Mouse (Mus musculus) embryo, embryonic 9.5 days (tissue): ENCODE measurements around the gene Cspg5.

Experiments
- DNase-seq: peaks from one replicate; pipeline ENCODE4 v3.0.0-alpha.2; 2017; ENCODE audit errors: extremely low spot score

The Cspg5 gene

DNA sequence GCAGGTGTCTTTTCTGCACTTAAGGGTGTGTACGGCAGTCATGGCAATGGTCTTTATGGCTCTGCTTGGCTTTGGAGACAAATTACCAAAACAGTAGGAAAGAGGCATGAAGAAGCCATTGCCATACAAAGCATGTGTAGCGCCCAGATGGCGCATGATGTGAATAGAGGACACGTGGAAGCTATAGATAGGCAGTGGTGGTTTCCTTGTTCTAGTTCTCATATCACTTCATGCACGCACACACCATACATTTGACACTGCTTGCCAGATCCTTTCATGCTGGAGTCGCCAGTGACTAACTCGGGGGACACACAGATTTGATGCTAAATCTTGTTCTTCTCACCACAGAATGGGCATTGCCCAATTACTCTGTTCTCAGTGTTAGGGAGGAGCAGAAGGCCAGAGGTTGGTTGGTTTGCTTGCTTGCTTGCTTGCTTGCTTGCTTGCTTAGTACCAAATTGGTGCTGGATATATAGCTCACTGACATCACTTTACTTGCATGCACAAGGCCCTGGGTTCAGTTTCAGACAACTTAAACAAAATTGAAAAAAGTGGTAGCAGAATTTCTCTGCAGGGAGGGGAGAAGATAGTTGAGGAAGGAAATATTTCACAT lies at the start of gene Cspg5:
TSS of gene Cspg5 (plus strand) at position 563 of the 613 bp plus-strand sequence.
- DNase-seq, result no peak

DNA sequence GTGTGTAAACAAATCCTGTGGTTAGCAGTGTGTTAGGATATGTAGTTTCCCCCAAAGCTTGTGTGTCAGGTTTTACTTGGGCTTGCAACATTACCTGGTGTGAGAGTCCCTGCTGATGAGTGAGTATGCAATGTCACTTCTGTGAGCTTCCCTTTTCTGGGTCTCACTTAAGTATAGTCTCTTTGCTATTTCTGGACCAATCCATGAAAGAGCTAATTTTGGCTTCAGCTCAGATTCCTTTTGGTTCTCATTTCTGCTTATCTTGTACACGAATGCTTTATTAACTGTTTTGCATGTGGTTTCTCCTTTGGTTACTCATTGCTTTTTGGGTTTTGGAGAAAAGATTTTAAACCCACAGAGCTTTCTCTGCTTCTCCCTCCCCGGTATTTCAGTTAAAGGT lies 43.7 kb upstream of the Cspg5 start:
- DNase-seq, result no peak

DNA sequence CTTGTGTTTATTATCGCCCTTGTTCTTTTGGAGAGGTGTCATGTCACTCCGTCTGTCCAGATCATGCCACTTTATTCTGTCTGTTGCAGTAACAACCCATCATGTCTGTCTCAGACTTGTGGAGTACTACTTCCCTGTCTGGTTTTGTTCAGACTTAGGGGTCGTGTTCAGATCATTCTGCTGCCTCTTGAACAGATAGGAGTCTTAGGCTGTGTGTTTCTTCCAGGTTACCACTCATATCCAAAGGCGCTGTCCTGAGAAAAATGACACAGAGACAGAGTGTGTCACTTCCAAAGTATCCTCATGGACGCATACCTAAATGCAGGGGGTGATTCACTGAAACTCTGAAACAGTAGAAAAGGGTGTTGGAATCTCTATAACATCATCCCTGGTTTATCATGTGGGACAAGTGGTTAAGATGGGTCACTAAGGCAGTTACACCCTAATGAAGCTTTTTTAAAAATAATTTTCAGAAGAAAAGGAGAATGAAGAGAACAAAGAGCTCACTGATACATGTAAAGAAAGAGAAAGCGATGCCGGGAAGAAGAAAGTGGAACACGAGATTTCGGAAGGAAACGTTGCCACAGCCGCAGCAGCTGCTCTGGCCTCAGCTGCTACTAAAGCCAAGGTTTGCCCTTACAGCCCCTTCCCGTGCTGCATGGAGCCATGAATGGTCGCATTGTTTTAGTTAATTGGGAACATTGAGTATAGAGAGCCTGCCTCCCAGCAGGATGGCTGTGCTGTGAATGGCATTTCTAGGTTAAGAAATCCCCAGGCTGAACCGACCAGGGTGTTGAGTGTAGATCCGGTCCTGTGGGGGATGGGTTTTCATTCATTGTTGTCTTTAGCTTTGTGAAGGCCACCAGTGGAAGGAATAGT lies 37.8 kb upstream of the Cspg5 start:
- peak; percentile 51 for DNase-seq

DNA sequence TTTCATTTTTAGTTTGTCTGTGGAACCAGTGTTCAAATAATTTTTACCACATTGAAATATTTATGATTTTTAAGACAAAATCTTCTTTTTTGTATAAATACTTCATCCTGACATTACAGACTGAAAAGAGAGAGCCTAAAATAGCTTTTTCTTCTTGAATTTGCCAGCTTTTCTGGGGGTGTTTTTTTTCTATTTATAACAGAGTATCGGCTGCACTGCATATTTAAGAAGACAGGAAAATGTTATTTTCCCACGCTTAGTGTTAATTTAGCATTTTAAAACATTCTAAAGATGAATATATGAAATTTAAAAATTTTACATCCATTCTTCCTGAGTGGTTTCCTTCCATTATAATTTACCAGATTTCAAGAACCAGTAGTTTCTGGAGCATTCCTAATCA lies 37.1 kb upstream of the Cspg5 start:
- DNase-seq, result no peak

DNA sequence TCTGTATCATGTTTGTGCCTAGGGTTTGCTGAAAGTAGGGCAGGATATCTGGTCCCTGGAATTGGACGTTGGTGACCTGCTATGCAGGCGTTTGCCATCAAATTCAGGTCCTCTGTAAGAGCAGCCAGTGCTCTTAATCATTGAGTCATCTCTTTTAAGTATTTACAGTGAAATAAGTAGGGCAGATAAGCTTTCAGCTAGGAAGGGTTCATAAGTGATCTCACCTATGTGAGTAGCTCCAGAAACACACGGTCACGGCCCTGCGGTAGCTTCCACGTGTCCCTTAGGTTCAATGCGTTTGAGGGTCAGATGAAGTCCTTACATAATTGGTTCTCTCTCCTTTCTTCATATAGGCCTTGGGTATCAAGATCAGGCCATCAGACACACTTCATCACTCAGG lies 35.3 kb upstream of the Cspg5 start:
- no peak for DNase-seq

DNA sequence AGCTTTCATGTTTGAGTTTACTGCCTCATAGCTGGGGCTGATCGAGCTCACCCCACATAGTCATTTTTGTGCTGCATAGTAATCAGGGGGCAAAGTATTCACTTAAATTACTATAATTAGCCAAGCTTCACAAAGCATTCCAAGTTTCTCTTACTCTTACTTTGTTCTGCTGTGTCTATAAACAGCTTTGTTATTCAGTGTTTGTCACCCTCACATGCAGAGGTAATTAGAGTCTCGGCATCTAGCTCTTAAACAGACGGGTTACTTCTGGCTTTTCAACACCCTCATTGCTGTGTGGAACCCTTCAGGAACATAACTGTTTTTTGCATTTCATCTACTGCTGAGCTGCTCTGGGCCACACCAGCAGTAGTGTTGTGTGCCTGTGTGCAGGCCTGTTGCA lies 34.6 kb upstream of the Cspg5 start:
- DNase-seq, result no peak

DNA sequence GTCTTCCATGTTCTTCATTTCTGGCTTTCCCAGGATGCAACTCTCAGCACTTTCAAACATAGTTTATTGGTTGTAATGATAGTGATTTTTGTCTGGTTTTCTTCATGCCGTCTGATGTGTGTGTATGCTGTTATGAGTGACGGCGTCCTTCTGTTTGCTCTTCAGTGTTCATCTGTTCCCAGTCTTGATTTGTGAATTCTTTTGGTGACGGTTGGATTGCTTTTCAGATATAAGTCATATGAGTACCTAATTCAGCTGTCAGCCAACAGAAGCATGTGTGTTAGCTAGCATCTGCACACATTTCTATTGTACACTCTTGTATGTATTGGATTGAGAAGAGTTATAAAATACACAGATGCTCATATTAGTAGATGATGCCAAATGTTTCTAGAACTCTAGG lies 19.3 kb upstream of the Cspg5 start:
- no peak for DNase-seq

DNA sequence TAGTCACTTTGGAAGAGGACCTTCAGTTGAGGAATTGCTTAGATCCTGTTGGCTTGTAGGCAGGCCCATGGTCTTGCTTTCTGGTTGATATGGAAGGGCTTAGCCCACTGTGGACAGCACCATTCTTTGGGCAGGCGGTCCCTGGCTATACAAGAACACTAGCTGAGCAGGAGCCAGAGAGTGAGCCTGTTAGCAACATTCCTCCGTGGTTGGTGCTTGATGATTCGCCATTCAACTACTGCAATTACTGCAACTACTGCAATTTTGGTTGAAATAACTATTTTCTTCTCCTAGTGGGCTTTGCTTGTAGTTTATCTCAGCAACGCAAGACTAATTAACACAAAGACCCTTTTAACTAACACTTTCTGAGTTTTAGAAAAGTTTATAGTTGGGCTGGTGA lies 17.4 kb upstream of the Cspg5 start:
- no peak for DNase-seq

DNA sequence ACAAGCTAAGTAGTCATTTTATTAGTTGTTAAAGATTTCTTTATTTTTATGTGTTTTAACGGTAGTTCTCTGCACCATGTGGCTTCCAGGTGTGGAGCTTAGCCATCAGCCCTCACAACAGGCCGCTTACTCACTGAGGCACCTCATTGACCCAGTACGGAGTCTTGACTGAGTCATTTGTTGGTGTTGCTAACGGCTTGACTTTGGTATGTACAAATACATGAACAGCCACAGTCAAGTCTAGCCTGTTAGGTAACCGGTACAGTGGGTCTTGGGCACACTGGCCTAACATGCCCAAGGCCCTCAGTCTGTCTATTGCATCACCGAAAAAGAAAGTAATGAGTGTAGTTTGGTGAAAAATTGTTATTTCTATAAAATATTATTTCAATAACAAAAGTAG lies 14.9 kb upstream of the Cspg5 start:
- DNase-seq, result no peak

DNA sequence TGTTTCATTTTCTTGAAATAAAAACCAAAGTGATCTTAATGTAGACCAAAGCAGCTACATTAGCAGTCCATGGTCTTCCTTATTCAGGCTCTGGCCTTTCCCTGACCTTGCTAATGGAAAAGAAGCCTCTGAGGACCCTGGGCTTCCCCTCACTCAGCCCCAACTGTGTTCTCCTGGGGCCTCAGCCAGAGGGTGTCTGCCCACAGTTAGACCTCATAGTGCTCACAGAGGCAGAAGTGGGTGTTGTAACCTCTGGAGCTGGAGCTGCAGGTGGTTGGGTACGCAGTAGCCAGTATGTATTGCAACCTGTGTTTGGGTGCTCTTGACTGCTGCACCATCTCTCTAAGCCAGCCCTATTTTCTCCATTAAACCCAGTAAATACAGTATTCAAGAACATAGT lies 14.5 kb upstream of the Cspg5 start:
- DNase-seq, result no peak

DNA sequence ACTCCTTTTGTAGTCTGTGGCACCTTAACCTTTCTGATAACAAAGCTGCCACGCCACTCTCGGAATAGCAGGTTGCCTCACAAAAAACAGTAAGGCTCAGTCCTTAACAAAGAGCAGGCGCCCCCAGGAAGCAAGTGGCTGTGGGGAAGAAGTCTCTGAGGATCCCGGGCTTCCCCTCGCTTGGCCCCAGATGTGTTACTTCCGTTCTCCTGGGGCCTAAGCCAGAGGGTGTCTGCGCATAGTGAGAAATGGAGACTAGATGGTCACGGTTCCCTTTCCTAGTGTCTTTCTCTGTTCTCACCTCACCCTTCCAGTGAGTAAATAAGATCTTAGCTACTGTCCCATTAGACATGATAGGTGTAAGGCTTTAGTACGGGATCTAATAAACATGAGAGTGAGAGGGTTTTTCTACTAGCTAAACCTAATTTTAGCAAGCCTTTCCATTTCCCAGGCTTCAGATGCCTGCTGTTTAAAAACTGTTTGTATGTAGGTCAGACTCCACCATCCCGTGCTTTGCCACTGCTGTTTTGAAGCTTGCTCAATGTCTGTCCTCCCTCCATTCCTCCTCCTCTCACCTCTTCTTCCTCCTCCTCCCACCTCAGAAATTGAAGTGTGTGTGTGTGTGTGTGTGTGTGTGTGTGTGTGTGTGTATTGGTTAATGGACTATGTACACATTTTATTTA lies 13.9 kb upstream of the Cspg5 start:
- DNase-seq, result no peak

DNA sequence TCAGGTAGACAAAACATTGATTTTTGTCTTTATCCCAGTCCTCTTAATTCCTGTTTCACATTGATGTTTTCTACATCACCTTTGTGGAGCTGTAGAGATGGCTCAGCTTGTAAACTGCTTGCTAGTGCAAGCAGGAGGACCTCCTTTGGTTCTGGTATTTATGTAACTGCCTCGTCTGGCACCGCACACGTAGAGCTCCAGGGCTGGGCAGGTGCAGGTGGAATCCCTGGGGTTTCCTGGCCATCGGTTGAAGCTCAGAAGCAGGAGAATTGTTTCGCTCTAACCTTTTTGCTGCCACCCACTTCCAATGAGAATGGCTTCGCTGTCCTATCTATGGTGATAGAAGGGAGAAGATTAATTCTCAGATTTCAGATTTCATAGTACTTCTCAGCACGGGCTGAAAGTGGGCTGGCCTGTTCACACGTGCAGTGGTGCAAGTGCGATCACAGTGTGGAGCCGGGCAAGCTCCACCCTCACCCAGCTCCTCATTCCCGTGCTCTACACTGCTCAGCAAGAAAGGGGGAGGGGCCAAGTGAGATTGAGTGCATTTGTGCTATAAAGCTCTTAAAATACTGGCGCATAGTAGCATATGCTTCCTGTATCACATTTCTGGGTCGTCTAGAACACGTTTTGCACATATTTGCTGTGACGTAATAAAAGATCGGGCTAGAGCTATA lies 13.1 kb upstream of the Cspg5 start:
- no peak for DNase-seq

DNA sequence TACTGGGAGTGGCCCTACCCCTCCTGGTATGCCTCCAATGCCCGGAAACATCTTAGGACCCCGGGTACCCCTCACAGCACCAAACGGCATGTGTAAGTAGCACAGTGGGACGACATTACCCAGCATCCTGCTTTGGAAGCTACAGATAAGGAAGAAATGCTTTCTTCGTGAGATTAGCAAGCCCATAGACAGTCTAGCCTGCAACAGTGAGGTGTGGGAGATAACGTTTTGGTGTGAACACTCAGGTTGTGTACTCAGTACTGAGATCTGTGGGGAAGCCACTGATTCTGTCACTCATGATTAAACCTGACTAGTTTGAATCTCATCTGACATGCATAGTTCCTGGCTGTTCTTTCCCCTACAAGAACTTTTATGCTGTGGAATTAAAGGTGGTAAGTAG lies 8.6 kb upstream of the Cspg5 start:
- DNase-seq, result no peak

DNA sequence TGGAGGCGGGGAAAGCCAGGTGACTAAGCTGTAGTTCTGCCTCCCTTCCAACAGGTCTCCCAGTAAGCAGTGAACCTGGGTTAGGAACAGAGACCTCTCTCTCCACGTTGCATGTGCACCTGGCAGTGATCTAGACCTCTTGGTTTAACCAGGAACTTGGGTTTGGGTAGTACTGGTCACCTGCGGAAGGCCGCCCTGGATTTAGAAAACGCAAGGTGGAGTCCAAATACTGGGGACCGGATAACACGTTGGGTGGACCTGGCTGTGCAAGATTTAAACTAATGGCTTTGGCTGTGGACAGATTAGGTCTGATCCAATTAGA lies 945 bp downstream of the Cspg5 start:
- peak; percentile 29 for DNase-seq

DNA sequence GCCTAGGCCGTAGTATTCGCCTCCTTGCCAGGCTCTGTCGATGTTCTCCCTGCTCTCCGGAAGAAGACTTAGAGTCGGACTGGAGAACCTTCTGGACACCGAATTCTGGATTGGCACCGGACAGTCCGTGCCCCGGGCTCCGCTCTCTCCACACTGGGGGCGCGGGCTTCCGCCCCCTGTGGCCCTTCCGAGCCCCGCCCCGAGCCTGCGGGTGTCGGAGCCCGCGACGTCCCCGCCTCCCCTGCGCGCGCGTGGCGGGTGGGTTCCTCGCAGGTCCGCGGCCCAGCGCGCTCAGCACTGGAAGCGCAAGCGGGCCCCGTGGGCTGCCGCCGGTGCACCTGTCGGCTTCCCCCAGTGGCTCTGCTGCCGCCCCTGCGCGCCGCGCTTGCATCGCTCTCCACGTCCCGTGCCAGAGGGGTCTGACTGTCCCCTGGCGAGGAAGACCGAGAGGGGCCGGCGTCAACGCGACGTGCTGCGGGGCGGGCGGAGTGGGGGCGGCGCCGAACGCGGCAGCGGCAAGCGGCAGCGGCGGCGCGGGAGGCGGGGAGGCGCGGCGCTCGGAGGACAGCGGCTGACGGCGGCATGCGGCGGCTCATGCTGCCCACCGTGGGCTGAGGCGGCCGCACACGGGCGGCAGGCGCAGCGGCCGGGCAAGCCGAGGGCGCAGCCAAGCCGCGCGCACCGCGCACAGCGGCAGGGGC lies 1.5 kb downstream of the Cspg5 start:
- peak; percentile 33 for DNase-seq

DNA sequence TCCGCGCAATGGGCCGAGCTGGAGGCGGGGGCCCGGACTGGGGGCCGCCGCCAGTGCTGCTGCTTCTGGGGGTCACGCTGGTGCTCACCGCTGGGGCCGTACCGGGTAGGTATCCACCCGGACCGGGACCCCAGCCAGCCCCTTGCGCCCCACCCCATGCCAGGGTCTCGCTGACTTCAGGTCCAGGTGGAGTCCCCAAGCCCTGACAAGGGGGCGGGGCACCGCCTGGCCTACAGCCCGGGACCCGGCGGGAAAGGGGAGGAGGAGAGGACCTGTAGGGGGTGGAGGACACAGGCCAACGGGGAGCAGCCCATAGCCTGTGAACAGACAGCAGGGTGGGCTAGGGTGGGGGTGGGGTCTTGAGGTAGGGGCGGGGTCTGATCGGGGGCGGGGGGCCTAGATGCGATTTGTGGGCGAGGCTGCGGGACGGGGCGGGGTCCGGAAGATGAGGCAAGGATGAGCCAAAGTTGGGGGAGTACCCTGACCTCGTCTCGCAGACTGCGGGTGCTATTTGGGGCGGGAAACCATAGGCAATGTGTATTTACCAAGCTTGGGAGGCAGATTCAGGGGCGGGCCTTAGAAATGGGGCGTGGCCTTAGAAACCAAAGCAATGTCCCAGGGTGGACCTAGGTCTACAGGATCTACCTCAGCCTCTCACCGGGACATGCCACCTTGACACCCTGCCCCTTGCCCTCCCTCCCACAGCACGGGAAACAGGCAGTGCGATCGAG lies 2.2 kb downstream of the Cspg5 start:
- DNase-seq, result peak; percentile 74

DNA sequence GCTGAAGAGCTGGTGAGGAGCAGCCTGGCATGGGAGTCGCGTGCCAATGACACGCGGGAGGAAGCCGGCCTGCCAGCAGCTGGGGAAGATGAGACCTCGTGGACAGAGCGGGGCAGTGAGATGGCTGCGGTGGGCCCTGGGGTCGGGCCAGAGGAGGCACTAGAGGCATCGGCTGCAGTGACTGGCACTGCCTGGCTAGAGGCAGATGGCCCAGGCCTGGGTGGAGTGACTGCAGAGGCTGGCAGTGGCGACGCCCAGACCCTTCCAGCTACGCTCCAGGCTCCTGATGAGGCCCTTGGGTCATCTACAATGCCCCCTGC lies 2.7 kb downstream of the Cspg5 start:
- DNase-seq, result no peak

DNA sequence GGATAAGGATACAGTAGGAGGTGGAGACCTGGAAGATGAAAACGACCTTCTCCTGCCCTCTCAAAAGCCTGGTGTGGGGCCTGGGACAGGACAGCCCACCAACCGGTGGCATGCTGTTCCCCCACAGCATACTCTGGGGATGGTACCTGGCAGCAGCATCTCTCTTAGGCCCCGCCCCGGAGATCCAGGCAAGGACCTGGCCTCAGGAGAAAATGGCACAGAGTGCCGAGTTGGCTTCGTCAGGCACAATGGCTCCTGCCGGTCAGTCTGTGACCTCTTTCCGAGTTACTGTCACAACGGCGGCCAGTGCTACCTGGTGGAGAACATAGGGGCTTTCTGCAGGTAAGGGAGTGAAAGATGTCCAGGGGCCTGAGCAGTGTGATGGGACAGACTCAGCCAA lies 3.5 kb downstream of the Cspg5 start:
- no peak for DNase-seq

DNA sequence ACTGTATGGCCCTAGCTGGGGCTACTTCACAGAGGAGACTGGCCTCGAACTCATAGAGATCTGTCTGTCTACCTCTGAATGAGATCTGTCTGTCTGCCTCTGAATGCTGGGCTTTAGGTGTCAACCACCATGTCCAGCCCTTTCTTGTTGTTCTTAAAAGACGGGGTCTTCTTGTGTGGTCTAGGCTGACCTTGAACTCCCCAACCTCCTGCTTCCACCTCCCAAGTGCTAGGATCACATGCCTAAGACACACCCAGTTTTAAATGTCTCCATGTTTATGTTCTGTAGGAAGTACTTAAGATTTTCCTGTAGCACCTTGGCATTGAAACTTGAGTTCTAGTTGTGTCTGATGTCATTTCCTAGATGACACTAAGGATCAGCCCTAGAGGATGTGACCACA lies 5.3 kb downstream of the Cspg5 start:
- no peak for DNase-seq

DNA sequence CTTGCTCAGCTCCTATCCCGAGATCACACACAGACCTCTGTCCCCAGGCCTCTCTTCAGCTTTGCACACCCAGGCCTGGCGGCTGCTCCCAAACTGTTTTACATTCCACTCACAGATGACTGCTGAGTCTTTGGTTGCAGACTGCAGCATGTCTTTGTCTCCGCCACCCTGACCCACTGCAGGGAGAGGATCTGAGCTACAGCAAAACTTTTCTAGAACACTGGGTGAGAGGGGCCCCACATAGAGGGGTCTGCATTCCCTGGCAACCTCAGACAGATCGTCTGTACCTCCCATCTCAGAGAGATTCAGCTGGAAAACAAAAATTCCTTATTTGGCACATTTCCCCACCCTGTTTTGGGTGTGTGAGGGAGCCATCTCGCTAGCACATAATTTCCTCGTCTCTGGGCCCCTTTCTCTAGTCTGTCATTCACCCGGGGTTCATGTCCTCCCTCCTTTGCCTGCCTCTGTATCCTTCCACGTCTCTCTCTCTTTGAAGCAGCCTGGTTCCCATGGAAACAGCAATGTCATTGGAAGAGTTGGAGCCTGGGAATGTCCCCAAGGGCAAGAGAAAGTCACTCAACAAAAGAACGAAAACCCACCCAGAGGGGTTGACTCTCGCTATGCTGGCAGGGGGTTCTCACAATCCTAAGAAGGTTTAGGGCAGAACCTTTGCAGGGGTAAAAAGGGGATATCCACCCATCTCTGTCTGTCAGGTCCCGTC lies 6.4 kb downstream of the Cspg5 start:
- DNase-seq, result peak; percentile 66

DNA sequence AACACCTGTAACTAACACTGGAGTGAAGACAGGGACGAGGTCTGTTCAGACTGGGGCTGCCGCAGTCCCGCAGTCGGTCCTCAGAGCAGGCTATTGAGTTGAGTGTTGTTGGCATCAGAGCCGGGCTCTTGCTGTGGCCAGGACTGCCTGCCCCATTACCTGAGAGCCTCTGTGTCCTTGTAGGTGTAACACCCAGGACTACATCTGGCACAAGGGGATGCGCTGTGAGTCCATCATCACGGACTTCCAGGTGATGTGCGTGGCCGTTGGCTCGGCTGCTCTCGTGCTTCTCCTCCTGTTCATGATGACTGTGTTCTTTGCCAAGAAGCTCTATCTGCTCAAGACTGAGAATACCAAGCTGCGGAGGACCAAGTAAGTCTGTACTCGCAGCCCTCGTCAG lies 7.2 kb downstream of the Cspg5 start:
- DNase-seq, result no peak
